Mouse (Mus musculus) heart, postnatal 14 days (tissue): ENCODE measurements around the gene Sstr4. TPM values are rescaled to one million over a fixed set of nuclear protein-coding genes. Genes with fewer than 3 reads are reported as not detected.
A peak's percentile ranks its signal among the peaks of the same experiment; 100 is the strongest.

Source experiments
- DNase-seq, 2 experiments: peaks; one replicate each; pipeline ENCODE4 v3.0.0; 2021 to 2022
- intact Hi-C: fragments of 180-260 bp; cut with DNase I; formaldehyde crosslinking; loops from one replicate; pipeline ENCODE4 v1.15.1; 2025
- long read RNA-seq, 2 experiments: library from polyadenylated mRNA; stranded (forward); transcript quantifications; one replicate each; pipeline ENCODE4 v2.0.0; 2021
- total RNA-seq, 2 experiments: library from RNA; stranded (reverse); gene quantifications; 2 replicates each; pipeline ENCODE4 v1.2.3; 2021

Sstr4 gene
- 1 to 10 TPM in 1 of 2 experiments, under 1 TPM in 1; 0.72 to 1.4 TPM for total RNA-seq
- long read RNA-seq, experiment 1 = 0 reads
- long read RNA-seq, experiment 2 = 0 reads

- intact Hi-C loops = loop anchor here (5.0 kb wide), 1 partner anchor 48 kb away; no protein-coding TSS in a partner anchor
- DNase-seq = peak; percentile 71
These were observed at the start of gene Sstr4 for GRCm38 (mm10) chr2:148395131-148396051. Gene Sstr4, plus strand, starts transcription at chr2:148395344.

GRCm38 (mm10) chr2:148345373-148345772 lies 49.8 kb upstream of the Sstr4 start:
- DNase-seq = no peak
- intact Hi-C loops = loop anchor here (5.0 kb wide), 1 partner anchor 52 kb away; the partner anchor contains the start of gene Sstr4

GRCm38 (mm10) chr2:148346976-148347375 lies 48.2 kb upstream of the Sstr4 start:
- no peak for DNase-seq
- intact Hi-C loops = loop anchor here (5.0 kb wide), 1 partner anchor 50 kb away; the partner anchor contains the start of gene Sstr4

GRCm38 (mm10) chr2:148349509-148350307 lies 45.4 kb upstream of the Sstr4 start:
- no peak for DNase-seq
- intact Hi-C loops = loop anchor here (5.0 kb wide), 1 partner anchor 48 kb away; the partner anchor contains the start of gene Sstr4

- intact Hi-C loops = no loop called here
These were observed 44.7 kb upstream of the Sstr4 start for GRCm38 (mm10) chr2:148350460-148350859.

GRCm38 (mm10) chr2:148352655-148353054 lies 42.5 kb upstream of the Sstr4 start:
- intact Hi-C loops = no loop called here
- no peak for DNase-seq

More at GRCm38 (mm10) chr2:148350460-148350859, 44.7 kb upstream of the Sstr4 start:
- no peak for DNase-seq

GRCm38 (mm10) chr2:148357145-148357544 lies 38.0 kb upstream of the Sstr4 start:
- intact Hi-C loops = no loop called here
- DNase-seq = no peak

- intact Hi-C loops = no loop called here
- no peak for DNase-seq
These were observed 30.6 kb upstream of the Sstr4 start for GRCm38 (mm10) chr2:148364536-148364935.

- intact Hi-C loops = no loop called here
These were observed 29.9 kb upstream of the Sstr4 start for GRCm38 (mm10) chr2:148365227-148365626.

GRCm38 (mm10) chr2:148371743-148372630 lies 23.2 kb upstream of the Sstr4 start:
- intact Hi-C loops = no loop called here
- no peak for DNase-seq

More at GRCm38 (mm10) chr2:148365227-148365626, 29.9 kb upstream of the Sstr4 start:
- no peak for DNase-seq

GRCm38 (mm10) chr2:148373602-148374071 lies 21.5 kb upstream of the Sstr4 start:
- intact Hi-C loops = no loop called here

GRCm38 (mm10) chr2:148375326-148376150 lies 19.6 kb upstream of the Sstr4 start:
- peak; percentile 50 to 54 for DNase-seq
- intact Hi-C loops = no loop called here

More at GRCm38 (mm10) chr2:148373602-148374071, 21.5 kb upstream of the Sstr4 start:
- DNase-seq = no peak

- DNase-seq = no peak
- intact Hi-C loops = no loop called here
These were observed 16.3 kb upstream of the Sstr4 start for GRCm38 (mm10) chr2:148378817-148379342.

- intact Hi-C loops = no loop called here
- no peak for DNase-seq
These were observed 15.2 kb upstream of the Sstr4 start for GRCm38 (mm10) chr2:148379899-148380413.

- no peak for DNase-seq
- intact Hi-C loops = no loop called here
These were observed 14.1 kb upstream of the Sstr4 start for GRCm38 (mm10) chr2:148381076-148381475.

GRCm38 (mm10) chr2:148386476-148386875 lies 8.7 kb upstream of the Sstr4 start:
- no peak for DNase-seq
- intact Hi-C loops = no loop called here

- intact Hi-C loops = no loop called here
- no peak for DNase-seq
These were observed 8.2 kb upstream of the Sstr4 start for GRCm38 (mm10) chr2:148386927-148387326.
